Mouse (Mus musculus) testis, adult 10 weeks (tissue): ENCODE results near the gene Olfr248. TPM values are rescaled to one million over a fixed set of nuclear protein-coding genes. Genes with fewer than 3 reads are reported as not detected.

Experiments
- polyA plus RNA-seq: library from polyadenylated mRNA; stranded (reverse); fragments of 350-450 nt; fragmentation: Illumina TruSeq; extraction: RNeasy Lipid Tissue Mini Kit (QIAGEN cat#74804); gene quantifications from one replicate; pipeline ENCODE4 v1.2.3, GENCODE M21; 2014; ENCODE audit warnings: low read depth, low replicate concordance

Gene Olfr248
- not detected for polyA plus RNA-seq

DNA sequence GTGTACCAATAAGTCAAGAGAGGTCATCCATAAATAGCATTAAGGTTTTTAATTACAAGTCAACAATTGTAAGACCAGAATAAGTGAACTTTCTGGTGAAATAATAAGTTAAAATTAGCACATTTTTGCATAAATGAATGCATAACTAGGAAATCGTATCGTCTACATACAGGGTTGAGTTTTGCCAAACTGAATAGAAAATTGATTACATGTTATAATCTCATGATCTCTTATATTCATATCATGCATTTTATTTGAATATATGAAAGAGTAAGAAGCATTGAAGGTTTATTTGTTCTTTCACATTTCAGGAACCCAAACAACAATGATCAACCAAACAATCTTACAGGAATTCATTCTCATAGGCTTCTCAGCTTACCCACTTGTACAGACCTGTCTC lies at the start of gene Olfr248:
Olfr248 (plus strand) TSS at position 301 of the 400 bp plus-strand sequence.

DNA sequence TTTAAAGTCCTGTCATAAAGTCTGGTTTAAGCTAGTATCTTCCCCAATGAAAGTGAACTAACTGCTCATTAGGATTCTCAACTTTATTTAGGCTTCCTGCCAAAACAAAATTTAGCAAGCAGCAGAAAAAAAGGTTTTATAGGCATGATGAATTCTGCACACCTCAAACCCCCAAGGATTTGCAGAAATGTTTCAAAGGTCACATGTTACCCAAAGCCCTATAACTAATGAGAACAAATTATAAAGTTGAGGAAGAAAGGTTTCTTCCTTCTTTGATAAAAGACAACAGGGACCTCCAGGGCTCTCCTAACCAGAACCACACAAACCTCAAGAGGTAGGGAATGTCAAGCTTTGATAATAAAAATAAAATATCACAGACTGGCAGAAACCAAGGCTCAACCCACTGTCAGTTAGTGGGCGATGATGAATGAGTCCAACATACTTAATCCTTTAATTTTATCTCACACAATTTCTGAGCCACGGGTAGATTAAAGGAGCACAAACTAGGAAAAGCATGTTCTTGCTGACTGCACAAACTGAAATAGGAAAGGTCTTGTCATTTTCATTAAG lies 25.9 kb upstream of the Olfr248 start, which contains the start of gene Olfr417:
Olfr417 (plus strand) TSS at position 241 of the 570 bp plus-strand sequence.

DNA sequence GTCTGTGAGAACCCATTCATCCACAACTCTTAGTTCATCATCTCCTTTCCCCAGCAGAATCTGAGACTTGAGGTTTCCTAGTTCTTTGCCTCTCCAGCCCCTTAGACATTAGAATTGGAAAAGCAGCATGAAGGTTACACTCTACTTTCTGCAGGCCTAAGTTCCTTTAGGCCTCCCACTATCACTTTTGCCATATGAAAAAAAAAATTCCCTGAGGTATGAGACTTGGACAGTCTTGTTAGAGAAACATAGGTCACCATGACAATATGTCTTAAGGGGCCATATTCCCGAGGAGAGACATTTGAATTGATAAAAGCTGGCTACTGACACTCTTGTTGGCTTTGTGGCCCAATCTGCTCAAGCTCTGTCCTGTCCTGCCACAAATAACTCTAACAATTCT lies 32.9 kb downstream of the Olfr248 start, which contains the start of gene Olfr414:
Olfr414 (plus strand) TSS at position 301 of the 400 bp plus-strand sequence.

Other genes starting within 250 kb of the Olfr248 start
- not detected for gene Olfr420, start 235.4 kb upstream of the Olfr248 start, polyA plus RNA-seq
- gene Spta1, start 218.3 kb upstream of the Olfr248 start, polyA plus RNA-seq = 10.8 TPM
- gene Olfr419, start 139.0 kb upstream of the Olfr248 start, polyA plus RNA-seq = not detected
- gene Mptx1, start 60.5 kb upstream of the Olfr248 start, polyA plus RNA-seq = not detected
- gene Olfr417, start 25.9 kb upstream of the Olfr248 start, polyA plus RNA-seq = not detected
- not detected for gene Olfr414, start 33.0 kb downstream of the Olfr248 start, polyA plus RNA-seq
- gene Olfr220, start 51.0 kb downstream of the Olfr248 start, polyA plus RNA-seq = not detected
- 35.0 TPM for gene Fmn2, start 110.8 kb downstream of the Olfr248 start, polyA plus RNA-seq